Mouse (Mus musculus): Measurements from ENCODE around the gene C2cd6. TPM values are rescaled to one million over a fixed set of nuclear protein-coding genes. Genes with fewer than 3 reads are reported as not detected.

C2cd6 gene
- total RNA-seq (2014; fragmentation: Nextera tagmentation) (not detected in 2 replicates), total RNA-seq (2017) (not detected in 2 replicates)

- ATAC-seq (replicated peaks; ENCODE audit: low FRiP score, low TSS enrichment, poor library complexity, severe bottlenecking): no peak
Observed at GRCm38 (mm10) chr1:59094705-59095104, at the start of gene C2cd6. TSS of gene C2cd6 (minus strand) at chr1:59094900.

- 0 out of 2 replicates have a peak, but pooled peaks have one; percentile 65 for ATAC-seq (replicated peaks; ENCODE audit: low FRiP score, low TSS enrichment, poor library complexity, severe bottlenecking)
Observed at GRCm38 (mm10) chr1:59142809-59143208, 48.1 kb upstream of the C2cd6 start.

GRCm38 (mm10) chr1:59134419-59134818 lies 39.7 kb upstream of the C2cd6 start:
- ATAC-seq (replicated peaks; ENCODE audit: low FRiP score, low TSS enrichment, poor library complexity, severe bottlenecking): no peak

GRCm38 (mm10) chr1:59128879-59129278 lies 34.2 kb upstream of the C2cd6 start:
- ATAC-seq (replicated peaks; ENCODE audit: low FRiP score, low TSS enrichment, poor library complexity, severe bottlenecking): no peak

GRCm38 (mm10) chr1:59125558-59125957 lies 30.9 kb upstream of the C2cd6 start:
- no peak for ATAC-seq (replicated peaks; ENCODE audit: low FRiP score, low TSS enrichment, poor library complexity, severe bottlenecking)

DNA sequence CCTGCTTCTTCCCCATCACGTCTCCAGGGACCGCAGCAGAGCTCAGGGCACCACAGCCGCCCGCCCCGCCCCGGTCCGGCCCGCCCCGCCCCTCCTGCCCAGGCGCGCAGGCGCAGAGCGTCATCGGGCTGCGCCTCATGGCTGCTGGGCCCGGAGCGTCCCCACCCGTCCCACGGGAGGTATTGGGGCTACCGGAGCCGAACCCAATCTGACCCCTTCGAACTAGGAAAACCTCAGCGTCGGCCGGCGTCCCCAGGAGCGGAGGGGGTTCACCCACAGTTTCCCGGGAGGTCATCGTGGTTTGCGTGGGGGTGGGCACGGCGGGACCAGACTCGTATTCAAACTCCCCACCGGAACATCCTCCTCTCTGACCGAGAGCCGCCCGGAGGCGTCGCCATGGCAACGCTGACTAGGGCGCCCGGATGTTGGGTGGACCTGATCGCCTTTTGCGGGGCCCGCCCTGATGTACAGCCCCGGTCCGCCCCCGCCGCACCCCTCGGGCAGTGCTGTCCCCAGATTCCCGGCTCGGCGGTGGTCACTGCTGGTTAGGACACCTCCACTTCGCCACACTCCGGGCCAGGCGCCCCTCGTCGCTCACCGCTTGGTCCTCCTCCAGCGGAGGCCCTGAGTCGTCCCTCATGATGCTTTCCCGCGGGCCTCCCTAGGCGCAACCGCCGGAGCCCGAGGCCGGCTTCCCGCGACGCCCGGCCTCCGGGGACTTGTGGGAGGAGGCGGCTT lies 25.2 kb upstream of the C2cd6 start, which contains the start of gene Tmem237:
Gene Tmem237 (minus strand): TSS at position 689 of the 738 bp plus-strand sequence.
- peak; percentile 97 for ATAC-seq (replicated peaks; ENCODE audit: low FRiP score, low TSS enrichment, poor library complexity, severe bottlenecking)

- no peak for ATAC-seq (replicated peaks; ENCODE audit: low FRiP score, low TSS enrichment, poor library complexity, severe bottlenecking)
Observed at GRCm38 (mm10) chr1:59110524-59110923, 15.8 kb upstream of the C2cd6 start.

GRCm38 (mm10) chr1:59102071-59102470 lies 7.4 kb upstream of the C2cd6 start:
- ATAC-seq (replicated peaks; ENCODE audit: low FRiP score, low TSS enrichment, poor library complexity, severe bottlenecking): no peak

GRCm38 (mm10) chr1:59101020-59101419 lies 6.3 kb upstream of the C2cd6 start:
- ATAC-seq (replicated peaks; ENCODE audit: low FRiP score, low TSS enrichment, poor library complexity, severe bottlenecking): no peak

GRCm38 (mm10) chr1:59070867-59071266 lies 23.8 kb downstream of the C2cd6 start:
- no peak for ATAC-seq (replicated peaks; ENCODE audit: low FRiP score, low TSS enrichment, poor library complexity, severe bottlenecking)

GRCm38 (mm10) chr1:59067976-59068375 lies 26.7 kb downstream of the C2cd6 start:
- no peak for ATAC-seq (replicated peaks; ENCODE audit: low FRiP score, low TSS enrichment, poor library complexity, severe bottlenecking)

- ATAC-seq (replicated peaks; ENCODE audit: low FRiP score, low TSS enrichment, poor library complexity, severe bottlenecking): no peak
Observed at GRCm38 (mm10) chr1:59063697-59064096, 31.0 kb downstream of the C2cd6 start.

DNA sequence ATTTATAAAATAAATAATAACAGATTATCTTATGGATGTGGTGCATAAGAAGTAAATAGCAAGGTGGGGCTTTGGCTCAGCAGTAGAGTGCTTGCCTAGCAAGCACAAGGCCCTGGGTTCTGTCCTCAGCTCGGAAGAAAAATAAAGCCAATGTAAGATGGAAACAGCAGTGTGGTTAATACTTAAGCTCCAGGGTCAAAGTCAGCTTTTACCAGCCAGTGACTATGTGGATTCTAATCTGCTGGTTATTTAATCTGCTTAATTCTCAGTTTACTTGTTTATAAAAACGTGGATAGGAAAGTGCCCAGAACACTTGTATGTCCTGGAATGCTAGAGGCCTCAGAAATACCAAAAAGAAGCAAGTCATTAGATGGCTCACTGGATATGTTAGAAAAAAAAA lies 37.7 kb downstream of the C2cd6 start:
- ATAC-seq (replicated peaks; ENCODE audit: low FRiP score, low TSS enrichment, poor library complexity, severe bottlenecking): no peak

DNA sequence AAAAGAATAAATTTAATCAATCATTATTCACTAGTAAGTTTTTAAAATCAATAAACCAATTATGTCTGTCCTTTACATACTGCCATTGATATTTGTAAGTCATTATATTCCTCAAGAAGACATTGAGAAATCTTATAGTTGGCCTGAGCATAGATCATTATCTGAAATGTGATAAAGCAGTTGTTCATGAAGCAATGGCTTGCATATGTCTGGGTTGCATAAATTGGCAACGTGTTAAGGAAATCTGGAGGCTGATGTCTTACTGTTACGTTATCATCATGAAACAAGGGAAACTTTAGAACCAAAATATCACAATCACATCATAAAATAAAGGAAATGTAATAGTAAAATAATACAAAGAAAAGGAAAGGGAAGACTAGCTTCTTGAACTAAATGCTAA lies 43.4 kb downstream of the C2cd6 start:
- no peak for ATAC-seq (replicated peaks; ENCODE audit: low FRiP score, low TSS enrichment, poor library complexity, severe bottlenecking)

DNA sequence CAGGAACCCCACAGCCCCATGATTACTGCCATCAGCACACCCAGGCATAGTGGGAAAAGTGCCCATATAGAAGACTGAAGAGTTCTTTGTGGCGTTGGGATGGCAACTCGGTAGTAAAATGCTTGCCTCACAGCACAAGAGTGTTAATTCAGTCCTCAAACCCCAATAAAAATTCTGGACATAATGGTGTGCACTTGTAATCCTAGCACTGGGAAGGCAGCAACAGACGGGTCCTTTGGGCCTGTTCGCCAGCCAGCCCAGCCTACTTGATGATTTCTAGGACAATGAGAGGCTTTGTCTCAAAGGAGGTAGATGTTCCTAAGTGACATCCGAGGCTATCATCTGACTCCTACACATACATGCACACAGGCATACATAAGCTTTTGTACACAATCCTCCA lies 57.0 kb downstream of the C2cd6 start:
- ATAC-seq (replicated peaks; ENCODE audit: low FRiP score, low TSS enrichment, poor library complexity, severe bottlenecking): no peak

GRCm38 (mm10) chr1:59021556-59021955 lies 73.1 kb downstream of the C2cd6 start:
- ATAC-seq (replicated peaks; ENCODE audit: low FRiP score, low TSS enrichment, poor library complexity, severe bottlenecking): no peak

DNA sequence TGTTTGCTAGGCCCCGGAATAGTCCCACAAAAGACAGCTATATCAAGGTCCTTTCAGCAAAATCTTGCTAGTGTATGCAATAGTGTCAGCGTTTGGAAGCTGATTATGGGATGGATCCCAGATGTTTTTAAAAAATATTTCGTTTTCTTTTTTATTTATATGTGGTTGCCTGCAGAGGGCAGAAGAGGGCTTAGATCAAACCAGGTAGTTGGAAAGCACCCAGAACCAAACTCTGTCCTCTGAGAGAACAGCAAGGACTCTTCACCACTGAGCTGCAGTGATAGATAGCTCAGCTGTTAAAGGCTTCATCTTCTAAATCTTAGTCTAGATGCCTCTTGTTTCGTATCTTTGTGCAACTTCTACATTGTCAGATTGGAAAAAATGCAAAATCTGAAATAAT lies 85.5 kb downstream of the C2cd6 start:
- ATAC-seq (replicated peaks; ENCODE audit: low FRiP score, low TSS enrichment, poor library complexity, severe bottlenecking): no peak

Other genes with a start within 250 kb of the C2cd6 start
- 82.4 and 98.1 TPM in 2 replicates for gene Trak2, start 121.5 kb downstream of the C2cd6 start, total RNA-seq (2014; fragmentation: Nextera tagmentation)
- 50.7 and 56.6 TPM in 2 replicates for gene Trak2, start 121.5 kb downstream of the C2cd6 start, total RNA-seq (2017)
- 35.6 and 36.6 TPM in 2 replicates for gene Stradb, start 121.4 kb downstream of the C2cd6 start, total RNA-seq (2014; fragmentation: Nextera tagmentation)
- 14.2 and 23.8 TPM in 2 replicates for gene Stradb, start 121.4 kb downstream of the C2cd6 start, total RNA-seq (2017)
- 3.2 and 4.0 TPM in 2 replicates for gene Tmem237, start 25.5 kb upstream of the C2cd6 start, total RNA-seq (2014; fragmentation: Nextera tagmentation)
- gene Tmem237, start 25.5 kb upstream of the C2cd6 start, total RNA-seq (2017): 3.6 and 9.3 TPM in 2 replicates
- gene Mpp4, start 68.5 kb upstream of the C2cd6 start, total RNA-seq (2014; fragmentation: Nextera tagmentation): 0.76 and 1.7 TPM in 2 replicates
- 2.6 TPM in 1 of 2 replicates, not detected in the other for gene Mpp4, start 68.5 kb upstream of the C2cd6 start, total RNA-seq (2017)
- 6.7 and 8.9 TPM in 2 replicates for gene Als2, start 142.3 kb upstream of the C2cd6 start, total RNA-seq (2014; fragmentation: Nextera tagmentation)
- gene Als2, start 142.3 kb upstream of the C2cd6 start, total RNA-seq (2017): 5.2 and 9.2 TPM in 2 replicates
- not detected in 2 replicates for gene Cdk15, start 162.0 kb upstream of the C2cd6 start, total RNA-seq (2014; fragmentation: Nextera tagmentation)
- gene Cdk15, start 162.0 kb upstream of the C2cd6 start, total RNA-seq (2017): not detected in 2 replicates

Measured in megakaryocyte-erythroid progenitor cell, adult 5-6 weeks (primary cell).